Mouse (Mus musculus) liver, adult 2 months (tissue): ENCODE measurements around the gene BC037034.

Experiments used
- CTCF ChIP-seq: fragments of 200-500 bp; IDR thresholded peaks from 2 replicates; pipeline ENCODE4 v1.5.1; 2011; ENCODE audit warnings: low read depth, low read length, control low read depth
- POLR2A ChIP-seq: fragments of 200-500 bp; IDR thresholded peaks from 2 replicates; pipeline ENCODE4 v1.6.1; 2011; ENCODE audit warnings: low read length, control low read depth; ENCODE audit not compliant: insufficient read depth; ENCODE audit errors: extremely low read depth

- TF ChIP-seq POLR2A (no peak), CTCF (no peak)
These were observed 18.0 kb upstream of the BC037034 start for GRCm38 (mm10) chr5:138281798-138282197.
